Mouse (Mus musculus): ENCODE measurements at regions not wholly inside any gene's neighbourhood (a gene's known extent, or its start where the extent isn't known, plus 50 kb on each side); places are given as distances from the start of the nearest gene placed in this dataset.

DNA sequence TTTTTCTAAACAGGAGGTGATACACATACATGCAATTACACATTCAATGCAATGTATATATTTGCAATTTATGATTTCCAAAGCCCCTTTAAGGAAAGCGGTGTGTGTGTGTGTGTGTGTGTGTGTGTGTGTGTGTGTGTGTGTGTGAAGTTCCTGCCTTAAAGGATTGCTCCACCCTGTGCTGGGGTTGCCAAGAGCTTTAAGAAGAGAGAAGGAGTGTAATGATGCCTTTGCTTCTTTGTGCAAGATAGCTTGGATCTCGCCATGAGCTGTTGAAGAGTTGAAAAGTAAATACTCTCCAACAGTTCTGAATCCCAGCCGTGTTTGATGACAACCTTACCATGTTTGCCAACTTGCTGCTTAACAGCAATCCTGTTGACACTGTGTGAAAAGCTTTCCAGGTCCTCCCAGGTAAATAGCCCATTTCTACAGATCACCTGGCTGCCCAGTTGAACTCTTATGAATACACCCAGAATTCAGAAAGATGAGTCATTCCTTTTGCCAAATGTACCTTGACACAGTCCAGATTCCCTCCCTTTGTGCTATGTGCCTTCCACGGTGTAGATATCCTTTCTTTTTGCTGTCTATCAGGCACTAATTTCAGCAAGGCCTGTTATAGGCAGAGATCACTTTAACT lies 216.3 kb downstream of the Ikzf2 start:
- POLR2A ChIA-PET = no interaction called here
- CTCF ChIA-PET = no interaction called here

DNA sequence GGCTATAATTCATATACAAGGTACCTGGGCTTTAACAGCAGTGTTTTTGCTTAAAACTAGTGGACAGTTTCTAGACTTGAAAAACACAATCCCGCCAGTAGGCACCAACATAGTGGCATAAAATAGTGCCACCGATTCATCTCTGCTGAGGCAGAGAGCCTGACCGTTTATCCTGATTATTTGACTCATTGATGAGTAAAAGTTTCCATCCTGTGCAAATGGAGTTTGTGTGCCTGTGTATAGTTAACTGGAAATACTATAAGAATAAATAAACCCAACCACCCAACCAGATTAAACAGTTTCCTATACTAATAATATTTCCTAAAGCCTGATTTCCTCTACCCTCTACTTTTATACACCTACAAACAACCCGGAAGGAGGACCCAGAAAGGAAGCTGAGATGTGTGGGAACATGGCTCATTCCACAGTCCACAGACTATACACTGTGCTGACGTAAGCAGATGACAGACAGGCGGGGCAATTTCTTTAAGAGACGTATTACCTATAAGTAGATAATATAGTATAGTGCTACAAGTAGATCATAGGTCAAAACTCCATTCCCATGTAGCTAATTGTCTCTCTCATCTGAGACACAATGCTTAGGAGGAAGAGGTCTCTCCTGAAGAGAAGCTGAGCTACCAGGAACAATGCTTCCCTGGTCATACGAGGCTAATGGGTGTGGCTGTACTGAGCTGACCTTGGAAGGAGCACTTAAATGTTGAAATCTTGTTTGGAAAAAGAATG lies 217.7 kb downstream of the Ikzf2 start:
- CTCF ChIA-PET = no interaction called here
- POLR2A ChIA-PET = no interaction called here

DNA sequence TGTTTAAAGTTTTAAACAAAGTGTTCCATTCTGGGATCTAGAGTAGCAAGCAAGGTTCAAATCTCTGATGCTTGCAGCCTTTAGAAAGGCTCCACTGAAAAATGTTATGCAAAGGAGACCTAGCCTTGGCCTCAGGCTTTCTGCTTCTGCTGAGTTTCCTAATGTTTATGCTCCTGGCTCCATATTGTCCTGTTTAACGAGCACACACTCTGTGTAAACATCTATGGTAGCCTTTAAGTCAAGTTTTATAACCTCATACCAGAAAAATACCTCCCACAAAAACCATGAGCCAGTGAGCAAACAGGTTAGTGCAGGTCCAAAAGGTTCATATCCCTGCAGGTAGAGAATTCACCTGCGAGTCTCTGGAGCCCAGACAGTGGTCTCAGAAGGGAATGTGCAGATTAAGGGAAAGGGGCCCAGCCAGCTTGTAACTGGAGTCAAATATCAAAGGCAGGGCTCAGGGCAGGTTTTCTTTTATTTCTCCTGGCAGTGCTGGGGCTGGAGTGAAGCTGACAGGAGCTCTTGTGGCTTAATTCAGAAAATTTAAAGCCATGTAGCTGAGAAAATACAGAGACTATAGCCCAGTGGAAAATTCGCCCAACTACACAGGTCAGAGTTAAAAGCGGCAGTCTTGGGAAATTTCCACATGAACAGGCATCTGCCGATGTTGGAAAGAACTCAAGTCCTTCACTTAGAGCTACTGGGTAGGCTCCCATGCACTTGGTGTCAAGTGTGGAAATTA lies 220.3 kb downstream of the Ikzf2 start:
- ChIA-PET POLR2A (no interaction called here), CTCF (no interaction called here)

DNA sequence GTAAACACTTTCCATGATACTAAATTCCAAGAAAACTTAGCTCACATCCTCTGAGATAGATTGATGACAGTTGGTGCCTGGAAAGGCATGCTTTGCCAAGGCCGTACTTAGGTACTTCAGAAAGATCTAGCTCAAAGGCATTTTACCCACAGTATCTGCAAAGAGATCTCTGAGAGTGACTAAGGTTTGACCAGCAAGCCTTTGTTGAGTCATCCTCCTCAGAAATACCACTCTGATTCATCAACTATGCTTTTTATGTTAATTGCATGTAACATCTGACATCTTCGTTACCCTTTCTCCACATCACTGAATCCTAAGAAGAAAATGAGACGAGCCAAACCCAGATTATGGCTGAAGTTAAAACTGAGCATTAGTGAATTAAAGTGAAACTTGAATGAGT lies 225.9 kb downstream of the Ikzf2 start:
- ChIA-PET POLR2A (no interaction called here), CTCF (no interaction called here)

DNA sequence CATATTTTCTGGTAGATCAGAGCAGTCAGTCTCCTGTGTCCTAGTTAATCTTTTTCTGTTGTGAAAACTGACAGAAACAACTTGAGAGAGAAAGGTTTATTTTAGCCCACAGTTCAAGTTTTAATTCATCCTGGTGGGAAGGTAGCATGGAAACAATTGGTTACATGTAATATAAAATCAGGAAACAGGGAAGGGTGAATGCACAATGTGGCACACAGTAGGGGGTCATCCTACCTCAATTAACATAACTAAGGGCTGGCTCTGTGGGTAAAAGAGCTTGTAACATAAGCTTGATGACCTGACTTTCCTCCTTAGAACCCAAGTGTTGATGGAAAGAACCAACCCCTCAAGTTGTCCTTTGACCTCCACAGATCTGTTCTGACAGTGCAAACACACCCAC lies 227.1 kb downstream of the Ikzf2 start:
- ChIA-PET POLR2A (no interaction called here), CTCF (no interaction called here)

DNA sequence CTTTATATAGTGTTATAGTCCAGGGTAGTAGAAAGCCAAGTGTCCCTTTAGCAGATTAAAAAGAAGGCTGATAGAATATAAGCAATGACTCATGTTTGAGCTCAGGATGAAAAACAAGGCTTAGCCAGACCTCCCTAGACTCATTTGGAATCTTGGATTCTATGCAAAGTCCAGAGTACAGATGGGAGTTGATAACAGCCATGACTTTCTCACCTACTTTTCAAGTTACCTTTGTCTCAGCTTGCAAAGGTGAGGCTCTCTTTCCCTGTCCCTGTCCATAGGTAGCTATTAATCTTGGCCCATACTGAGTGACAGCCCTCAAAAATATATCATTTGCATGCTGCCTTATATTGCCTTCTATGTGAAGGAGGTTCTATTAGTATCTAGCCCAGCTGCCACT lies 229.6 kb downstream of the Ikzf2 start:
- CTCF ChIA-PET = interaction anchor here in 1 of 4 experiments (0.7 kb wide), 1 partner anchor 177 kb away, joined by 3 read pairs; no protein-coding TSS in a partner anchor
- POLR2A ChIA-PET = no interaction called here

DNA sequence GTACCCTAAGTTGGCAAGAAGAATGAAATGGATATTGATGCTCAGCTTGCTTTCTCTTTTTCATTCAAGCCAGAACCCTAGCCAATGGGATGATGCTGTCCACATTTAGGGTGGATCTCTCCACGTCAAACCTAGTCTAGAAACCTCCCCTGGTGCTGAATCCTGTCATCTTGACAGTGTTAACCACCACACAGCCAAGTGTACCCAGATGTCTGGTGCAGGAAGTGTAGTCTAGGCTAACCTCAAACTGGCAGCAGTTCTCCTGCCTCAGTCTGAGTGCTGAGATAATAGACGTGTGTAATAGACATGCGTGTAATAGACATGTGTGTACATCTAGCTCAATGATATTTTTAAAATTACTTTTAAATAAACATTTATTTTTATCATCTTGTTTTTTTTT lies 233.1 kb downstream of the Ikzf2 start:
- ChIA-PET CTCF (no interaction called here), POLR2A (no interaction called here)

DNA sequence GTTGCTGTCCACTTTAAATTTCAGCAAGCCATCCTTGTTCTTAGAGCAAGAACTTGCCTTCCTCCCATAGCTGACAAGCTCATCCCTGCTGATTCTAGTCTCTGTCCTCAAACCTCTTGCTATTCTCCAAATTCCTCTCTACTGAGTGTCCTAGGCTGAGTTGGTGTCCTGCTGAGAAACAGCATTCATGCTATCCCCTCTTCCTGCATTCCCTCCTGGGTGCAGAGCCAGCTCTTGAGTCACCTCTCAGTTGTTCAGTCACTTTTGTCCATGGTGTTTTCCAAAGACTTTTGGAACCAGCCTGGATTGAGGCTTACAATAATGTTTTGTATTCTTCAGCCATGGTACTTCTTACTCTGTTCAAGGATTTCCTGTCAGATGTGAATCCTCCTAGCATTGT lies 234.1 kb downstream of the Ikzf2 start:
- POLR2A ChIA-PET = no interaction called here
- CTCF ChIA-PET = no interaction called here

DNA sequence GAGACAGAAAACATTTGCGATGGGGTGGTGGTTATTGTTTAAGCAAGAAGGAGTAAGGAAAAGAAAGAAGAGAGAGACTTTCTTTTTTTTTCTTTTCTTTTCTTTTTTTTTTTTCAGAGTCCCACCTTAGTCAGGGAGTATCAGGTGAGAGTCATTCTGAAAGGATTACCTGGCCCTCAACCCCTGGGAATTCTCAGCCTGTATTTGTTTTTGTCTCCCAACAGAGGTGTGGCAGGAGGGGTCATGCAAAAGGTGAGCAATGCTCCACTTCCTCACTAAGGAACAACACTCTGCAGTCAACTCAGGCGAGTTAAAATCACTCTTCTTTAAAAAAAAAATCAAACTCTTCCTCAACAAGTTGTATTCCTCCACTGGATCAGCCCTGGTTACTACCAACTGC lies 236.6 kb downstream of the Ikzf2 start:
- ChIA-PET POLR2A (no interaction called here), CTCF (no interaction called here)

DNA sequence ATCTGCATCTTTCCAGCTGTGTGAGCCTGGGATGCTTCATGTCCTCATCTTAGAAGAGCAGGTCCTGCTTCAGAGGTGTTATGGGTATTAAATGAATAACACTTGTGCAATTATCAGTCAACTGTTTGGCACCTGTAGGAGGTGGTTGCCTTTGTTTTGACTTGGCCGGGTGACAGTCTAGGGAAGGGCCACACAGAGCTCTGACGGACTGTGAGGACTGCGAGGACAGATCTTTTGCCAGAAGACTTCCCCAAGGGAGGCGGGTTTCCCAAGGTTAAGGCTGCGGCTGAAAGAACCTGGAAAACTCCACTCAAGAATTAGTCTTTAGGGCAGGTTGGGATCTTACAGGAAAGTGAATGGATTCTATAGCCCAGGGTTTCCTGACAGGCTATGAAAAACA lies 239.8 kb downstream of the Ikzf2 start:
- CTCF ChIA-PET = no interaction called here
- POLR2A ChIA-PET = no interaction called here

DNA sequence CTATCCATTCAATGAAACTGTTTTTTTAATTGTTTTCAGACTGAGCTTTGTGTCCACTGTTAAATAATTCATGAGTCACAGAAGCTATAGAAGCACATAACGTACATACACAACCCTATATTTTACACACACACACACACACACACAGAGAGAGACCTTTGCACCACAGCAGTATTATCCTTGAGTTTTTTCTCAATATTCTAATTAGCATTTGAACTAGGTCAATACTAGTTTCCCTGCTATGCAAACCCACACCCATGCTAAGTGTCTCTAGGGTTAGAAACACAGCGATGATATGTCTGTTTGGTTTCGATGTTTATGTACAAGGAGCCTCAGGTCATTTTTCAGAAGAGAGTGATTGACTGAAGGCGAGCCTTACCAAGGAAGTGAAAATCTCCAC lies 242.3 kb downstream of the Ikzf2 start:
- ChIA-PET CTCF (no interaction called here), POLR2A (no interaction called here)

DNA sequence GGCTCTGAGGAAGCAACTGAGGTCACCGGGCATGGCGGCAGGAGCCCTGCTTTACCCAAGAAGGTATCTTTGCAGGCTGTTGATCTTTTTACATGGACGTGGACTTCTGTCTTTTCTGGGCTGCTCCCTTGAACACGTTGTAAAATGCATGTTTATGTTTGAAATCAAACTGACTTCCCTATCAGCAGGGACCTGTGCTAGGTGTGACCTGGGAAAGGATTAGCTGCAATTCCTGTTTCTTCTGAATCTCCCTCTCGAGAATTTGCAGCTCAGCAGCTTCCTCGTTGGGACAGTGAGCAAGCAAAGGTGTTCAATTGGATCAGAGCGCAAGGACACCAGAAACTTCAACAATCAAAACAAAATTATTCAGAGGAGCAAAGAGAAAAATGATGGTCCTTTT lies 243.6 kb downstream of the Ikzf2 start:
- ChIA-PET CTCF (no interaction called here), POLR2A (no interaction called here)

DNA sequence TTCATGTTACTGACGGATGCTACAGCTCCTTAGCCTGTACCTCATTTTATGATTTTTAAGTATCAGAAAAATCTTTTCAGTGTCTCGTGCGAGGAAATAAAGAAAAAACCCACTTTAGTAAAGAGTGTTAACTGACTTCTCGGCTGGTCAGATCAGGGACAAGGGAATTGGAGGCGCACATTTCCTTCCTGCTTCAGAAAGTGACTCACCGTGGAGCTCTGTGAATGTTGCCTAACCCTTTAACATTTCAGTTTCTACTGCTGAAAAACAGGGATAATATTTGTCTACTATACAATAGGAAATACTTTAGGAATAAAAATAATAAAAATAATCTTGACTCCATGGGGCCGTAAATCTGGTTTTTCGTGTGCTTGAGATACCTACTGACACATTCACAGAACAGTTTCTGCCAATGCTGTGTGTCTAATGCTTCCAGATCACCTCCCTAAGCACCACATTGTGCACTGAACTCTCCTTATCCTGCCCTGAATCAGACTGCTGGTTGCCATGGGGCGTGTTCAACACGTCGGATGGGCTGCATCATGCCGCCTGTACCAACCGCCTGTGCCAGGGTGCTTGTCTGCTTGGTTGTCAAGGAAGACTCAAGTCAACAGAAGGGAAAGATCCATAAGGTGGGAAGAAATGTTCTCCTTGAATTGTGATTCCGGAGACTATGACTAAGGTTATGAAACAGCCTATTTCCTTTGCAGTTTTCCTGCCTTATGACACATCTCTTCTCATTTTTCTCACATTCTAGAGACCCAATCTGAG lies 246.3 kb downstream of the Ikzf2 start:
- ChIA-PET CTCF (no interaction called here), POLR2A (no interaction called here)

DNA sequence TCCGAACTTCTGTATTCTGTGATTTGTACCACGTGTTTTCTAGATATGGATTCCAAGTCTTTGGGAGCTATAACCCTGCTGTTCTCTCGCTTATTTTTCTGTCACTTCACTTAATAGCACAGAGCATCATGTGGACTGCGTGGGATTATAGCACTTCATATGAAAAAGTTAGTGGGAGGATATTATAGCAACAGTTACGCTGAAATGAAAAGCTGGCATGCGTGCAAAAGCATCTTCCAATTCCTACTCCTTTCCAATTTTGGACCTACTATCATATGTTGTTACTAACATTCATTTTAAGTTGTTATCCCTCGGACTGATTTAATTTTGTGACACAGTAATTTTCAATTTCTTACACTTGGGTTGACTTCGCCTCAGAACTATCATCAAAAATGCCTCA lies 250.0 kb downstream of the Ikzf2 start:
- CTCF ChIA-PET = no interaction called here
- POLR2A ChIA-PET = no interaction called here

DNA sequence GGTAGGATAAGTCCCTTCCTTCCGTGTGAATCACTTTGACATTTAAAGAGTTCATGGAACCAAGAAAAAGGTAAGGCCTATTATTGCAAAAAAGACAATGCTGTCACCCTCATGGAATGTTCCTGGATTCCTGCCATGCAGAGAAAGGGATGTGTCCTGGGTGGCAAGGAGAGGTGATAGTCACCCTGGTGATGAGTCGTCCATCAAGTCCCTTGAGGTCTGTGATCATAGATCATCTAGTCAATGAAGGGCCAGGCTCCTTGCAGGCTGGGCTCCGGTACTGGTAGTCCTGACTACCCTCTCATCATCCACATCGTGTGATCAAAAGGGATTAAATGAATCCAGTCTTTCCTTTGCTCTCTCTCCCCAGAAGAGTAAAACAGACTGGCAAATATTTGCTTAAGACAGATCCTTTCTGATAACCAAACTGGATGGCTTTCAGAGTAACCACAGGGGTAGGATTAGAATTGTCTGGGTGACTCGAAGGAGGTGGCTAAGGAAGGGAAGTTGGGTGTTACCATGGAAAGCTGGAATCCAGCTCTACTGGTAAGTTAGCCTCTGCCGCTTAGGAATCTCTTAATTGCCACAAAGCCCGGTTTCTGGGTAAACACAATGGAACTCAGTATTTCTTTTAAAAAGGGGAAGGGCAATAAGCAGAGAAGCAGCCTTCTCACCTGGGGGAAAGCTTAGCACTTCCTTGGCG lies 253.2 kb downstream of the Ikzf2 start:
- CTCF ChIA-PET = no interaction called here
- POLR2A ChIA-PET = no interaction called here

DNA sequence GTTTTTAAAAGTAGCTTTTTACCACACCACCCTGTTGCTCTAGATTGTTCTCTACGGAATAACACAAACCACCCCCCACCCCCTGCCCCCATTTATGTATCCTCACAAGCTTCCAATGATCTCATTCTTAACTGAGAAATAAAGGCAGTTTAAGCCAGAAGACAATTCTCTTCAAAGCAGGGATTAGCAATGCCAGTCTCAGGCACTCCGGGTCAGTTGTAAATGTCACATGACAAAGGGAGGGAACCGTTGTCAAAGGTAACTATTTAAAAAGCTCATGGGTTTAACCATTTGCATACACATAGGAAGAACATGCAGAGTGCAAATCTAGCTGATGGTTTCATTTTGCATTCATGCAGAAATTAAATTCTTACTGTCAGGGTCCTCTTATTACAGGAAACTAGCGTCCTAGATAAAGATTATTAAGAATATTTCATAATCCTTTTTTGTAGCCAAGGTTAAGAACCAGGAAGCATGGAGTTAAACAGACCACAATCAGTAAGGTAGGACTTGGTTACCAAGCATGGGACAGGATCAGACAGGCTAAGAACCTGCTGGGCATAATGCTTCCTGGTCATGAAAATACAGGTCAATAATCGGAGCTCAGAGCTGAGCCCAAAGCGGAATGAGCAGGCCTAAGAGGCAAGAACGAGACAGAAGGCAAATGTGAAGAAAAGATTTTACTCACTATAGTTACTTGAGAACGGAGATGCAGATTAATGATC lies 256.2 kb downstream of the Ikzf2 start:
- ChIA-PET POLR2A (no interaction called here), CTCF (interaction anchor here in 1 of 4 experiments (0.7 kb wide), 1 partner anchor 1377 kb away, joined by 6 read pairs; no protein-coding TSS in a partner anchor)

DNA sequence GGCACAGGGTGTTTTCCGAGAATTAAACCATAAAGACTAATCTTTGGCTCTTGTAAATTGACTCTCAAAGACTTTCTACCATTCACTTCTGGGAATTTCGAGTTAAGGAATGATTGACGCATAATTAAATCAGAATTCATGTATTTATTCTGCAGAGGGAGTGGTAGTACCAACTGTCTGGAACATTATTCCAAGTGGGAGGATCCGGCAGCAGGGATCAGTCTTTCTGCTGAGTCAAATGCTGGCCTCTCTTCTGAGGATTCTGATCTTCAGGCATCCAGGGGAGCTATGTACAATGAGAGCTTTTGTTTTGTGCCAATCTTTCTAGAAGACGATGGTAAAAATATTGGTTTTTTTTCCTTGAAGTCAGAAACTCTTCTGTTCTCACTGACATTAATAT lies 257.4 kb downstream of the Ikzf2 start:
- ChIA-PET CTCF (no interaction called here), POLR2A (no interaction called here)

DNA sequence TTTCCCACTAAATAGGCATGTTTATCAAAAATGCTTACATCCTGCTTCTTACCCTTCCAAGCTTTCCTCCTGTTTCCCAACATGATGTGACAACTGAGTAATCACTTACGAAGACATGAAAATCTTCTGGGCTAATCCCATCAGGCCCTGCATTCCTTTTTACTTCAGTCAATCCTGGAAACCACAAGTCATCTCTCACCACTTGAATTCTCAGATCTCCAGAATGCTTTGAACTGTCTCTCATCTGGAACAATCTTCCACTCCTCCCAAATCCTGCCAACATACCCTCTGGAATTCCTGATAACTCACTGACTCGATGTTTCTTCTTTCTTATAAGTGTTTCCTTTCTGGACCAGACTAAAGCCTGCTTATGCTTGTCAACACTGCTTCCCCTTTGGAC lies 289.4 kb downstream of the Ikzf2 start:
- POLR2A ChIA-PET = no interaction called here
- CTCF ChIA-PET = no interaction called here

DNA sequence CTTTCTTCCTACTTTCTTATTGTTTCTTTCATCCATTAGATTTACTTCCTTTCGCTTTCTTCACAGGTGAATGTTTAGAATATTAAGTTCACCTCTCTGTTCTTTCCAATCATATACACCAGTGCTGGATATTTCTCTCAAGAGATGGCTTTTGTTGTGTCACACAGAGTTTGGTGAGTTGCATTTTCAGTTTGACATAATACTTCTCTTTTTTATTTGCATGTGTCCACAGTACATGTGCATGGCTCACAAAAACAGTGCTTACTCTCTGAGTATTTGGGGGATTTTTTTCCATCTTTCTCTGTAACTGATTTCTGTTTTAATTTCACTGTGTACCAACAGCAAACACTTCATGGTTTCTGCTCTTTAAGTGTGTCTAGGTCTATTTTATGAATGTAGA lies 274.5 kb upstream of the Erbb4 start:
- ChIA-PET POLR2A (no interaction called here), CTCF (no interaction called here)

DNA sequence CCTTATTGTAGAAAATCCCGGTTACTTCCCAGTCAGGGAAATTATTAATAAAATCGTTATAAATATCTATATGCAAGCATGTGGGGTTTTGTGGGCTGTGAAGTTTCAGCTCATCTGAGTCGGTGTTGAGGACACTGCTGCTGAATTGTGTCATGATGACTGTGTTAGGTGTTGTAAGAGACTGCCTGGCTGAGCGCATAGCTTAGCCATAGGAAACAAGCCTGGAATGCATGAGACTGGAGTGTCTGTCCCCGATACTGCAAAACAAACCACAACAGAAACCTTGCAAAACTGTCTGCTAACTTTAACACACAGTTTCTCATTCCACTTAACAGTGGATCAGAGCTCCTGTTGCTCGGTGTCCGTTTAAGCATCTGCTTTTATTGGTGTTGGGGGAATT lies 271.9 kb upstream of the Erbb4 start:
- CTCF ChIA-PET = no interaction called here

More for the DNA sequence above, 271.9 kb upstream of the Erbb4 start:
- POLR2A ChIA-PET = interaction anchor here in 1 of 4 experiments (0.6 kb wide), 1 partner anchor 376 kb away, joined by 5 read pairs; no protein-coding TSS in a partner anchor
